Mouse (Mus musculus) adrenal gland, postnatal 25 days (tissue): ENCODE measurements at regions not wholly inside any gene's neighbourhood (a gene's known extent, or its start where the extent isn't known, plus 50 kb on each side); places are given as distances from the start of the nearest gene placed in this dataset.

Experiments used
- DNase-seq: peaks from one replicate; pipeline ENCODE4 v3.0.0; 2021; ENCODE audit warnings: mixed read lengths

DNA sequence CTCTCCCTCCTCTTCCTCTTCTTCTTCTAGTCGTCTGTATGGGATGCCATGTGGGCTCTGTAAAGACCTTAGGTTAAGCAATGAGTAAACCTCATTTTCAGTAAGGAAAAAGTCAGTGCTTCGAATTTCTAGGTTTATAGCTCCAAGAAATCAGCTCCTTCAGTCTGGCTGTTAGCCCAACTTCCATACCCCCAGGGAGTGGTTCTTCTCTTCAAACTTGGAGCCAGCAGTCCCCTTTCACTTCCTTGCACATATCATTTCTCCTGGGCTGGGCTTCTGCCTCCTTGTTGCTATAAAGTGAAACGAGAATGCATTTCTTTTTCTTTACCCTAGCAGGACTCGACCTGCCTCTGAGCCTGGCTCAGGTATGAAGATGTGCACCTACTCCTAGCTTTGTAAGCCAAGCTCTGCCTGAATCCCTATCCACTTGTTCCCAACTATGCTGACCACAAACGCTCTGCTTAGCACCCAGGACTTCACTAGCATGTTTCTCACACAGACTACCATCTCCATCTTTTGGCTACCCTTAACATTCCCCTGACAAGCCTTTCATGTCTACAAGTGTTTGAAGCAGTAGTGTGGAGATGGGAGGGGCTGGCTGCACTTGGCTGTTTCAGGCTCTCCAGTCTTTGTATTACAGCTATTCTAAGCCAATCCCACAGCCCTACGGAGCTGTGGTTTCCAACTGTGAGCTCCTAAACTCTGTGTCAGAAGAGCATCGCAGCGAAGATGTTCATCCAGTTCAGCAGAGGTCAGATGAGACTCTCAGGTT is 243.8 kb upstream of the Tprg start:
- no peak for DNase-seq

DNA sequence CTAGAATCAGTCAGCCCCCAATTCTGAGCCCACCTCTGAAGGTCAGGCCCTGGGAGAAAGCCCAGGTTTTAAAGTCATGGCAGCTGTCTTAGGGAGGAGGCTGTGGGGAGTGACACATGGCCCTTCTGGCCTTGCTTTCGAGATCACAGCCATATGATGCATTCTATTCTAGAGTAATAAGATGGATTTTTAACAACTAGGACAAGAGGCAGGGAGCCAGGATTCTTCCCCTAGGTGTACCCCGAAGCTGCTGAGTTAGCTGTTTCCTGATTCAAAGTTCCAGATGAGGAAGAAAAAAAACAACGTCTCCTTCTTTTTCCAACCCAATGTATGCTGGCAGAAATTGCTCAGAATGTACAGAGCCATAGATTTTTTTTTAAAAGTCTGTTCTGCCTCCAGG is 242.0 kb upstream of the Tprg start:
- no peak for DNase-seq

DNA sequence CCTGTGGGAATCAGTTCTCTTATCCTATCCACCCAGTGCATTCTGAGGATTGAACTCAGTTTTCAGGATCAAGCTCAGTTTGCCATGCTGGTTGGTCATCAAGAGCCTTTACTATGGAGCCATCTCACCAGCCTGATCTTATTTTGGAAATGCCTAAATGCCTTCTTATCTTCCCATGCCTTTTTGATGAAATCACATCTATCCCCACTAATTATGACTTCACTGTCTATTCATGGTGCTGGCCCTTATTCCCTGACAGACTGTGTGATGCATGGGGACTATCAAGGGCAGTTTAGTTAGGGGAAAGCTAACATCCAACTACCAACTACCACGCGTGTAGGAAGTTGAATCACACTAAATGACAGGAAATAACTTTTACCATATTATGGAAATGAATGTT is 238.9 kb upstream of the Tprg start:
- DNase-seq, result no peak

DNA sequence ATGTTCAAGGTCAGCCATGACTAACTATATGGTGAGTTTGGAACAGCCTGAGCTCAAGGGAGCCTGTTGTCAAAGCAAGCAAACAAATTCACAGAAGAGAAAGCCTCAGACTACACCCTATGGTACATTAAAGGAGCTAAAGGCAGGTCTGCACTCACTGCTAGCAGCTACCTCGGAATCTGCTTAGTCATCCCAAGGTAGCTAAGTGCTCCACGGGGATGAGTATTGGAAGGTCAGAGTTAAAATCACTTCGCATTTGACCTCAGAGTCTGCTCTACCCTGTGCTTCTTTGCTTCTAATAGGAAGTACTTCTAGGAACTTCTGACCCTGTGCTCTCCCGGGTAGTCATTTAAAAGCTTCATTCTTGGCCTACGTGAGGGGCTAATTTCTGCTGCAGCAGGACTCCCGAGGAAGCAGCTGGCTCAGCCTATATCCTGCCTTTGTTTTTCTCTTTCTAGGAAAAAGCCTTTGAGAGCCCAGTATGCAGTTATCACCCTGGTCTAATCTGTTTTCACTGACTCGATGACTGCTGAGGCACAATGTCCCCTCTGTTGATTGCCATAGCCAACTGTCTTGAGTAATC is 236.6 kb upstream of the Tprg start:
- DNase-seq, result no peak

DNA sequence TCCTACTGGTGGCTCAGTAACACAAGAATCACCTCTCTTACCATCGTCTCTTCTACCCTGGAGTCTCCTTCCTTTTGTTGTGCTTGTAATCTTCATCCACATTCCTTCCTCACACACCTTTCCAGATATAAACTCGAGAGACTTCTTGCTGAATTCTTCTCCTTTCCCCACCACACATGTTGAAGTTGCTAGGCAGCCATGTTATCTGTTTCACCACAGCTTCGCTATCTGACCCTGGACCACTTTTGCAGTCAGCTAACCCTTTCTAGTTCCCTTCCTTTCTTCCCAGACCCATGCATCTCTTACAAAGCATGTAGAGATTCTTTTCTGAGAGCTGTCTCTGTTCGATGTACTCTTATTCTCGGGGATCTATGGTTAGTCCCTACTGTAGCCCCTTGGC is 235.6 kb upstream of the Tprg start:
- no peak for DNase-seq

DNA sequence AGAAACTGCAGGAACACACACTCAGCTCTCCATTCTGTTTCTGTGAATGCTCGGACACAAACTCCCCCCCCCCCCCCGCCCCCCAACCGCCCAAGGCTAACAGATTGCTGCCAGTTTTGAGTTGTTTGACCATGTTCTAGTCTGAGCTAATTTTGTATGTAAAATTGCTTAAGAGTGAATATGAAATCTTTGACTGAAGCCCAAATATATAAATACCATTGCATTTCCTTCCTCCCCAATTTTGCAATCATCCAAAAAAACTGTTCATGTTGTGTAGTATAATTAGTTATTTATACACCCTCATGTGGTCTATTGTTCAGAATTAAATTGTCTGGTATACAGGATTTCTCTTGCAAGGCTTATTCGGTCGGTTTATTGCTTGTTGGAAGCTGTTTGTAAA is 234.2 kb upstream of the Tprg start:
- no peak for DNase-seq

DNA sequence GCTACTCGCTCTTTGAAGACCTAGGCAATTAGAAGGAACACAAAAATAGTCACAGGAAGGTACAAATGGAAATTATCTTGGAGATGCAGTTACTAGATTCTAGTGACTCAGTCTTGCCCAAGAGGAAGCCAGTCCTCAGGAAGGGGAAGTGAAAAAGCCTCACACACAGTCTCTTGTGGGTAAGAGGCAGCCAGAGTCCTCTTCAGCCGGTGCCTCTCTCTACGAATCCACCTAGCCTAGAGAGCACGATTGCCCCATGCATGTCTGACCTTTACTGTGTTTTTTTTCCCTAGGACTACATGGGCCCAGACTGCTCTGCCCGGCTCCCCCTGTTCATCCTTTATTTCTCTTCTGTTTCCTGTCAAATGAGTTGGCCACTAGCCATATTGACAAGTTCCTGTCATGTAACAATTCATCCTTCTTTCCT is 233.7 kb upstream of the Tprg start:
- no peak for DNase-seq

DNA sequence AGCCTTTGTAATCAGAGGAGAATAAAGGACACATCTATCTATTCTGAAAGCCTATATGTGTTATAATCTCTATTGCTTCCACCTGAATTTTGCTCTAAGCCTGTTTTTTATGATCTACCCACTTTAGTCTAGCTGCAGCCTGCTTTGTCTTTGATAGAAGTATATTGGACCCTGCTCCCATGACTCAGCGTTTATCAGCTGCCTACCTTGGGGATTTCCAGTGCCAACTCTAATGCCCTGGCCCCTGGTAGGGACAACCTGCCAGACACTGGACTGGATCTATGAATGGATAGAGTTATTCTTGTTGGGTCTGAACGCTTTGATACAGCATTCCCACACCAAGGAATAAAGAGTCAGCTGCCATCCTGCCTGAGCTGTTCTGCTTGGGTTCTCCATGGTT is 232.3 kb upstream of the Tprg start:
- no peak for DNase-seq

DNA sequence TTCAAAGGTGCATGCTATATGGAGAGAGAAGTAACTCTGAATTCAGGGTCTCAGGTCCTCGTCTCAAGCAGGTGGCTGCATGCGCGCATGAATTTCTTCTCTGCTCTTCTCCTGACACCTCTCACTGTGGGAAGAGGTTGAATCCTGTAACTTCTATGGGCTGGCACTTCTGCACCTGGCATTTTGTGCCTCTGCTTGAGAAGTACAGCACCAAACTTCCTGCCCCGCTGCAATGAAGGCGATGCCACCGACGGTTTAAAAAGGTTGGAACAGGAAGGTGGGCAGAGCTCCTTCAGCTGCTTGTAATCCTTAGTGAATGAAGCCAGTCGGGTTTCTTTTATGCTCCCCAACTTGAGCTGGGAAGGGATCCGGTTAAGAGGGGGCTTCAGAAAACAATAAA is 231.2 kb upstream of the Tprg start:
- no peak for DNase-seq

DNA sequence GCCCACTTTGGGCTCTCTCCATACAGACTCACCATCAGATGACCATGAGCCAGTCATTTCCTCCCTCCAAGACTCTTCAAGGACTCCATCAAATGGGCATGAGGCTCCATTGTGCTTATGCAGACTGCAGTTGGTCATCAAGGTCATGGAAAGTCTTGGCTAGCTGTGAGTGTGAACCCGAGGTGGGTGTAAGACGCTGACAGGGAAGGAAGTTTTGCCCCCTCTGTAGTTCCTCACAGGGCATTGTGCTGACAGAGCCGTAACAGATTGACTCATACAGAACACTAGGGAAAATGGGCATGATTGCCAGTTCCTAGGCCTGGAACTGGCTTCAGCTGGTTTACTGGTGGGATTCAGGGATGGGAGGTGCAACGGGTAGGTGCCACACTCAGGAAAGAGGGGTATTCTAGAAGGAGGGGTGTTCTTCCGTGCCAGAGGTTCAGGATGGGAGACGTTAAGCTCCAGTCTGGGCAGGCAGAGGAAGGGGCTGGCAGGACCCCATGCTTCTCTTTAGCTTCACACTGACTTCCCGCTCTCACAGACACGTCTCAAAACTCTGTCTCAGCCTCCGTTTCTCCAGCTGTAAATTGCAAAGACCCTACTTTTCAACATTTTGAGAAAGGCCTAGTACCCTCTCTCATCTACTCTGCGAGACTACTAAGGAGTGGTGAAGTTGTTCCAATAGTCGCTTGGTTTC is 228.4 kb upstream of the Tprg start:
- no peak for DNase-seq

DNA sequence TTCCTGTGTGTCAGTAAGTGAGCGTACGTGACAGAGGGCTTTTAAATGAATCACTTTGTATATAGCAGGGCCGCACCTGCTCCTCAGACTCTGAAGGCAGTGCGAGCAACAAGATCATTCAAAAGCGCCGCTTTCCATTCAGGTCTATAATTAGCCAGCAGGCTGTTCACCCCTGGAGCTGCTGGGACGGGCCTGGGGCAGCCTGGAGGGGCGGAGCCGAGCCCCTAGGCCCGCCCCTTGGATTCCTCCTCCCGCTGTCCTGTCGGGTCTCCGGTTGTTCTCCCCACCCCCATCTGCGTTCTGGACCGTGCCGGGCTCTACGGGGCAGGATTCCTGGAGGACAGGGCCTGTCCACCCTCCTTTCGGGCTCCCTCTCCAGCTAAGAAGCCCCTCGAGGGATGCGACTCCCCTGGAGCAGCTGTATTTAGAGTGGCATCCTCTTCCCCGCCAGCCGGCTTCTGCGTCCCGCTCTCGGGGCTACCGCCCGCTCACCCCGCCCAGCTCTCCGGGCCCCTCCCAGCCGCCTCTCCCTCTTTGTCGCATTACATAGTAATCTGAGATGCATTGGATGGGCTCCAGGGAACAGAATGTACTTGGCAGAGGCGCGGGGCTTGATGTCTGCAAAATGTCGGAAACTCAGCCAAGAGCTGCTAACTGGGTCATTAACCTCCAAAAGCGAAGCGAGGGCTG is 227.7 kb upstream of the Tprg start:
- DNase-seq, result peak; percentile 91

DNA sequence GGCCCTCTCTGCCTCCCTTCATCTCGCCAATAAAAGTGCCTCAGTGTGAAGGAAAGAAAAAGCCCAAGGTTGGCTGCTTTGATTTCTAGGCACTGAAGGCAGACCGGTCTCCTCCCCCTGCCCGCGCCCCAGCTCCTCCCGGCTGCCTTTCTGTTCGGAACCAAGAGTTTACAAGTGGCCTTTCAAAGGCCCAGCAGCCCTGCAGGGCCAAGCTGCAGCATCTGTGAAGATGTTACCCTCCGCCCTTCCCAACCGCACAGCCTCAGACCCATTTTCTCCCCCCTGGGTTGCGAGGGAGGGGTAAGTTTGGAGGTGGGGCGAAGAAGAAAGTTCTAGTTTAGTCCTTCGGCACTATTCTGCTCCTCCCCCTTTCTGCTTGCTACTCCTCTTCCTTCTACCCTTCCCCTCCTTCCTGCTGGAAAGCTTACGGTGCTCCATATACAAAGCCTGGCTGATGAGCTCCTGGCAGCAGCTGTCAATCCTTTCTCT is 227.1 kb upstream of the Tprg start:
- DNase-seq, result no peak

DNA sequence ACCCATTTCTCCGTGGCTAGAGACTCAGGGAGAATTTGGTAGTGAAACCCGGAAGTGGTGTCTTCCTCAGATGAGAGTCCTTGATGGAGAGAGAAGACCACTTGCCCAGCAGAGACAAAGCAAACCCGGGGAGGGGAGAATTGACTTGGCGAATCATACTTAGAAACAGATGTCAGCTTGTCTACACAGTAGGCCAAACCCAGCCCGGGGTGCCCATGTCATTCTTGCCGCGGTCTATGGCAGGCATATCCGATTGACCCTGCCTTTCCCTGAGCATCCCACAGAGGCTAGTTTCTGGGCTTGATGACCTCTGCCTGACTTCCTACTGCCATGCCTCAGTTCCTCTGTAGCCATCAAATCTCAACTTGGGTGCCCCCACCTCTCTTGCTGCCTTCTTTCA is 226.4 kb upstream of the Tprg start:
- no peak for DNase-seq

DNA sequence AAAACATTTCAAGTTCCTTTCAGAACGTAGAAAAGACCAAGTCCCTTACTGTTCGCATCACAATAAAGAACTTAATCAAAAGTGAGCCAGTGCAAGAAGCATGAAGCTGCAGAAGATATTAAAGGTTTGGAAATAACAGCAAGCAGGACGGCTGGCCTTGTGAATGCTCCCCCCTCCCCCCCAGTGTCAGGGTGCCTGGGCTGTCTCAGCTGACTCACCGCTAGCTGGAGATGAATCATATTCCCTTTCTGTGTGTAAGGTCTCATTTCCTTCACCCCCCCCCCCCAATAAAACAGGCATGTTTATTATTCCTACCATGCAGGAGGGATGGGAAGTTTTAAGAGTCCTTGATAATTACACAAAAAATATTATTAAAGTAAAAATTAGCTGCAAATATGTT is 225.0 kb upstream of the Tprg start:
- peak; percentile 74 for DNase-seq

DNA sequence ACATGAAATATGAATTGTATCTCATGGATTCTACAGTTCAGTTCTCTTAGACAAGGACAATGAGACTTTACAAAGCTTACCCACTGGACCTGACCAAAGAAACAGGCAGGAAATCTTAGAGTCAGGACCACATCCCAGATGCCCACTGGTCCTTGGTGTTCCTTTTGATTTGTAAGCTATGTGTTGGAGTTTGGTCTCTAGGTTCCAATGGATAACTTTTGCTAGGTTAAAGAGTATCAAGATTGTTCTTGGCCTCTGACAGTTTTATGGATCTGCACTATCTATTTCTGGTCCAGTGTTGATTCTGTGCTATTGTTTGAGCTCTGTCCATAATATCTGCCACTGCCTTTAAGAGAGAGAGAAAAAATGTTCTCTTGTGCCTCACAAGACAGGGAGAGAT is 222.6 kb upstream of the Tprg start:
- no peak for DNase-seq

DNA sequence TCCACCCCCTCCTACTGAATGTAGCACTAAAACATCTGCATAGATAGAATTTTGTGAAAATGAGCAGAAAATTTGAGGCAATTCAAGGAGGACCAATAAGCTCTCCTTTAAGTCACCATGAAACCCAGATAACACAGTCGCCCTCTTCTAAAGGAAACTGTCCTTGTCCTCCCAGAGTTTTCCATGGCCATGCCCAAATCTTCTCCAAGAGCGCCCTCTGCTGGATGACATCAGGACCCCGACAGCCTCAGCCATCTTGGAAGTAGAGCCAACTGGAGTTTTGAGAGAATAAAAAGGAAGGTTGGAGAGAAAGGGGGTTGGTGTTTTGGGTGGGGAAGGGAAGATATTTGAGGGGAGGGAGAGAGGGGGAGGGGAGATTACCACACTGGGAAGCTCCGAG is 222.1 kb upstream of the Tprg start:
- peak; percentile 90 for DNase-seq

DNA sequence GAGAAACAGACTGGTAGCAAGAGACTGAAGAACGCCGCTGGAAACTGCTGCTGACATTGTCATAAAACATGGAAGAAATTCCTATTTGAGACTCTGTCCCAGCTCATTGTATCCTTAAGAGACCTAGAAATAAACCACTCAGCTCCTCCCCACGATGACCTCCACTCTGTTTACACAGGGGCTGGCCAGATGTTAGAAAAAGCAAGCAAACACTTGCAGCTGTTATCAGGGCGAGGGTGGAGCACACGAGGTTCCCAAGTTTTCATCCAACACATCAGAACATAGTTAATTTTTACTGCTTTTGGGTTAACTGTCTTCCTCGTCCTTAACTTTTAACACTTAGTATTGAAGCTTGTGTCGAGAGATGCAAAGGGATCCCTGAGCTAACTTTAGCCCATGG is 219.8 kb upstream of the Tprg start:
- DNase-seq, result no peak

DNA sequence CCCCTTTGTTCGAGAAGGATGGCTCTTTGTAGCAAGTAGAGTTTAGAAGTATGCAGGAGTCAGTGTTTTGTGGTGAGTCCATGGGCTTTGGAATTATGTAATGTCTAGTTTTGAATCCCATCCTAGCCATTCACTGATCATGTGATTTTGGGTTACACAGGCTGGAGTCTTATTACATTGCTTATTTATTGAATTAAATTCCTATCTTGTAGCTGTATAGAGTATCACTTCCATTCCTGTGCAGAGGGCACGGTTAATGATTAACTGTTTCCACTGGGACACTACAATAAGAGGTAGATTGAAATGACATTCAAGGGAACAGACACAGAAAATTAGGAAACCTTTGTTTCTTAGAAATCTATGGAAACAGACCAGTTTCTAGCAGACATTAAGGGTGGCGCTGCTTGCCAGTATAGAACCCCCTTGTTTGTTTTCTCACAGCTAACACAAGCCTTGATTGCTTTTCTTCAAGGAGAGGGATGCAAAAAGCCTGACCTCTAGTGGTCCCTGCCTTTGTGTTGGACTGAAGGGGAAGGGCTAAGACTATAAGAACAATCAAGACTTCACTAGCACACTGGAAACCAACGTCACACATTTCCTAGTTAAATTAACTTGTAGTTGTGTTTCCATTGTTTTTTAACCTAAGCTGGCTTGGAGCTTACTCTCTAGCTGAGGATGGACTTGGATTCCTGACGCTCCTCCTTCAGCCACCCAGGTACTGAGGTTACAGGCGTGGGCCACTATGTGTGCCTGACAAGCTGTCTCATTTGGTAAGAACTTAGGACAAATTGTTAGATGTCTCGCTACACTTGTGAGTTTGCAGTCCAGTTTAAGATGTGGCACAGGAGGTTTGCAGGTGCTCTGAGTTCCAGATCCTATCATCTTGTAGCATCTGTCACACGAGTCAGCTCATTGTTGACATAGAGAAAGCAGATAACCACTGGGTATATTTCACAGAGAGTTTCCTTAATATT is 219.1 kb upstream of the Tprg start:
- no peak for DNase-seq

DNA sequence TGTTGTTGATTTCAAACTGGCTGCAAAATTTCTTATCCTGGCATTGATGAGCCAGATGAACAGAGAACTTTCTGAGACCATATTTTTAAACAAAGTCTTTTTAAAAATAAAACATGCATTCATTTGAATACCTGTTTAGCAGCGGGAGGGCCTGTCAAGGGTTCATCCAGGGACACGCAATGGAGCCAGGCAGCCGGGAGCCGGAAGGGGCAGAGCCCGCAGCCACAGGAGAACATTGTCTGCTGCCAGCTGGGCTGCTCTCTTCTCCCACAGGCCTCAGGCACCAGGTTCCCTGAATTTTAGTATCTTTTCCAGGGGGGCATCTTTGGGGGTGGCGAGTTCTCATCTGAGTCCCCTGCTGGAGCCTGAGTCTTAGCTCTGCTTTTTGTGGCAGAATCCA is 205.8 kb upstream of the Tprg start:
- no peak for DNase-seq

DNA sequence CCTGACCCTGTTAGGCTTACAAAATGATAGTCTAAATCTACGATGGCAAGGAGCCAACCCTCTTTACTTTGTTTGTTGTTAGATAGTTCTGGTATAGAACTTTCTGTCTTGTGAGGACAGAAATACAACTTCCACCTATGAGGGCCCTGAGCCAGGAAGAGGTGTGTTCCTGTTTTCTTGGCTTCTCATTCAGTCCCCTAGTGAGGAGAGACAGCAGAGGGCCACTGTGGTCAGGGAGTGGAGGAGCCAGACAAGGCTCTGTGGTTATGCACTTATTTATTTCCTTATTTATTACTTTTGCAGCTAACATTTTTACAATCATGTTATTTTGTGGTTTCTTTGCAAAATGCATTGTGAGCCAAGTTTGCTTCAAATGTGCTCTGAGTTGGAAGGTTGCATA is 202.9 kb upstream of the Tprg start:
- DNase-seq, result no peak

DNA sequence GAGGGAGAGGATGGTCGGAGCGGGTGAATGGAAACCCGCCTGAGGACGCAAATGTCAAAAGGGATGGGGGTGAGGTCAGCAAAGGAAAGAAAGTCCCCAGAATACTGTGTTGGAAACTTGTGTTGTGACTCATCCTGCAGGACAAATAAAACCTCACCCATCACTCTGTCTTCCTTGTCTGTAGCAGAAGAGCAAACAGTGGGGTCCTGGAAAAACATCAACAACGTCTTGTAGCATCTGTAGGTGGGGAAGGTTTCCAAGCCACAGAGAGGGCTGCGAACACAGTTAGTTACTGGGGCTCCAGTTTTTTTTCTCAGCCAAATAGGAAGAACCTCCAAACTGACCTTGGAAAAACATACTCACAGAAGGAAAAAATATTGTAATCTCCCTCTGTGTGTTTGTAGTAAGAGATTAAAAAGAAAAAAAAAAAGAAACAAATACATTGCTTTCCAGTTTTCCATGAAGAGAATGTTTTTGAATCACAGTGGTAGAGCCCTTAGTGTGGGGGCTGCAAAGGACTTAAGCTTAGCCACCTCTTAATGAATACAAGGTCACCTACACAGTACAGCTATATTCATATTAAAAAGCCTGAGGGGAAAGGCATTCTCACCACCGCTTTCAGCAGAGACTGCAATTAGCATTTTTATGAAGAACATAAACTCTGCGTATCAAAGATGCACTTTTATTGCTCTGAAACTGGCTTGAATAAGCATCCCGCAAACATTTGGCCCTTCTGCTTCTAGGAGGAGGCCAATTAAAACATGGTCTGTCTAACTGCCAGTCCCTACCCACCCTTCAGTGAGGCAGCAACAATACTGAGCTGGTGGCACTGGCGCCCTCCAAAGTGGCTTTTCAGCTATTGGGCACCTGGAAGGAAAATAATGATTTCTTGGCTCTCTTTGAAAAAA is 198.6 kb upstream of the Tprg start:
- no peak for DNase-seq
